Mouse (Mus musculus) hindbrain, embryonic 12.5 days (tissue): ENCODE data around the gene Tcea3. TPM values are rescaled to one million over a fixed set of nuclear protein-coding genes. Genes with fewer than 3 reads are reported as not detected.

ENCODE experiments used
- ATAC-seq: fragments of 200-750 bp; cut with Nextera tagmentation; 2 replicates; pipeline ENCODE4 v1.8.0; 2017; ENCODE audit warnings: moderate TSS enrichment; ENCODE audit not compliant: low FRiP score
- H3K27ac ChIP-seq: fragments of 300-500 bp; sonication (generic); 2 replicates; pipeline ENCODE4 v1.5.1; 2016; ENCODE audit warnings: mild to moderate bottlenecking
- H3K27me3 ChIP-seq: fragments of 300-500 bp; sonication (generic); 2 replicates; pipeline ENCODE4 v1.6.1; 2016; ENCODE audit warnings: mild to moderate bottlenecking
- H3K36me3 ChIP-seq: fragments of 300-500 bp; sonication (generic); 2 replicates; pipeline ENCODE4 v1.6.1; 2016; ENCODE audit warnings: mild to moderate bottlenecking
- H3K4me1 ChIP-seq: fragments of 300-500 bp; sonication (generic); 2 replicates; pipeline ENCODE4 v1.6.1; 2016
- H3K4me2 ChIP-seq: fragments of 300-500 bp; sonication (generic); replicated peaks from 2 replicates; pipeline ENCODE4 v1.6.1; 2016; ENCODE audit warnings: mild to moderate bottlenecking
- H3K4me3 ChIP-seq: fragments of 300-500 bp; sonication (generic); 2 replicates; pipeline ENCODE4 v1.5.1; 2016; ENCODE audit warnings: mild to moderate bottlenecking
- H3K9ac ChIP-seq: fragments of 300-500 bp; sonication (generic); 2 replicates; pipeline ENCODE4 v1.6.1; 2016; ENCODE audit warnings: mild to moderate bottlenecking, moderate library complexity
- H3K9me3 ChIP-seq: fragments of 300-500 bp; sonication (generic); replicated peaks from 2 replicates; pipeline ENCODE4 v1.6.1; 2016; ENCODE audit warnings: mild to moderate bottlenecking
- whole genome bisulfite sequencing: fragments of 180-500 bp; shearing (Covaris S2); methylation state at CpG from one replicate; pipeline ENCODE4 v1.1.7; 2016; 5-methylcytosine and 5-hydroxymethylcytosine counted together
- polyA plus RNA-seq: library from polyadenylated mRNA; unstranded; fragments of >200 nt; fragmentation: Nextera tagmentation; extraction: Ambion mirVana; gene quantifications from 2 replicates; pipeline ENCODE4 v1.2.1, GENCODE M21; 2016

Tcea3 gene
- polyA plus RNA-seq, 1 experiment from 2014 or later = 5.0 TPM

- peak overlapping the region; percentile 92 for H3K27ac ChIP-seq
- H3K4me1 ChIP-seq = peaks cover 45% of the 10 kb centered on the region
- ATAC-seq = 0 out of 2 replicates have a peak, but pooled peaks have one; percentile 0
- 33% methylated on average over 6 of the region's 6 CpGs for WGBS
- H3K4me3 ChIP-seq = peak overlapping the region; percentile 75
- peak overlapping the region; percentile 88 for H3K9ac ChIP-seq
- H3K9me3 ChIP-seq = no peaks in the 10 kb centered on the region
- H3K36me3 ChIP-seq = peaks cover 26% of the 10 kb centered on the region
- peak overlapping the region; percentile 89 for H3K4me2 ChIP-seq
- H3K27me3 ChIP-seq = peaks cover 17% of the 10 kb centered on the region
These were observed 37.4 kb downstream of the Tcea3 start for GRCm38 (mm10) chr4:136284891-136285290.

DNA sequence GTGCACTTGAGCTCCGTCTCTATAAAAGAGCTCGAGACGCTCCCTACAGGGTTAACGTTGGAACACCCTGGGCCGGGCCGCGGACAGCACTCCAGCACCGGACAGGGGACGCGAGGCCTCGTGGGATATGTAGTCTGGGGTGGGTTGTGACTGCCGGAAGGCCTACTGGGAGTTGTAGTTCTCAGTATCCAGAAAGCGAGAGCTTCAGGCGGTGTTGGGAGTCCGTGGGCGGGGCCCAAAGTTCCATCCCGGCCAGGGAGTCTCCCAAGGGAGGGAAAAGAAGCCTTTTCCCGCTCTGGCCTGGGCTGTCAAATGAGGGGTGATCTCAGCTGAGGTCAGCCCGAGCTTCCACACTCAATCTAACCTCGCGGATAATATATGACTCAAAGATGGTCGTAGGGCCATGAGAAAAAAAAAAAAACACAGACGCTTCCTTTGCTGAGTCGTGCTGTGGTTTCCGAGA is 37.9 kb downstream of the Tcea3 start:
- Histone ChIP-seq H3K4me2 (peak overlapping the region; percentile 89), H3K4me1 (peaks cover 50% of the 10 kb centered on the region), H3K27ac (peak overlapping the region; percentile 92), H3K9ac (peak overlapping the region; percentile 88), H3K4me3 (peak overlapping the region; percentile 75), H3K27me3 (peaks cover 21% of the 10 kb centered on the region), H3K9me3 (no peaks in the 10 kb centered on the region), H3K36me3 (peaks cover 31% of the 10 kb centered on the region)
- under 1% methylated on average over 25 of the region's 25 CpGs for WGBS
- peak; percentile 96 for ATAC-seq

DNA sequence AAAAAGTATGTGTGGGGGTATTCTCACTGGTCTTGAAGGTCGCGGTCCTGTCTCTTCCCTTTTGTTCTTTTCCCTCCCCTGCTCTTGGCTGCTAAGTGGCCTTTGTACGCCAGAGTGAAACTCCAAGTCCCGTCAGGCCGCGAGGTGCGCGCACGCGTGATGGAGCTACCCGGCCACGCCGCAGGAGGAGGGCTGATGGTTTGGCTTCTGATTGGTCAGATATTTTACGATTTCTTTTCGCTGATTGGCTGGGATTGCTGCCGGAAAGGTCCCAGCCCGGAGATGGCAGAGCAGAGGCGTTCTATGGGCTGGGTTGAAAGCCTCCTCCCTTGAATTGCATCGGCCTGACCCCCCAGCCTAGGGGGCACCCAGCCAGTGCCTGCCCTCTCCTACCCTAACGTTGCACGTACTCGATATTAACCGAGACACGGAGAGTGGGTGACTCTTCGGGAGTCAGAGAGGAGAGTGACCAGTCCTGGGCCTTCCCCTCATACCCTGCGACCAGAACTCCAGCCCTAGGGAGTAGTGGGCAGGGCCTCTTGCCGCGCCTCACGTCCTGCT is 38.4 kb downstream of the Tcea3 start:
- H3K4me2 ChIP-seq = peak overlapping the region; percentile 89
- H3K9me3 ChIP-seq = no peaks in the 10 kb centered on the region
- H3K4me3 ChIP-seq = peak overlapping the region; percentile 75
- H3K36me3 ChIP-seq = peaks cover 36% of the 10 kb centered on the region
- WGBS = under 1% methylated on average over 29 of the region's 29 CpGs
- ATAC-seq = peak; percentile 94
- peaks cover 25% of the 10 kb centered on the region for H3K27me3 ChIP-seq
- peaks cover 55% of the 10 kb centered on the region for H3K4me1 ChIP-seq
- peak overlapping the region; percentile 92 for H3K27ac ChIP-seq
- peak overlapping the region; percentile 88 for H3K9ac ChIP-seq

DNA sequence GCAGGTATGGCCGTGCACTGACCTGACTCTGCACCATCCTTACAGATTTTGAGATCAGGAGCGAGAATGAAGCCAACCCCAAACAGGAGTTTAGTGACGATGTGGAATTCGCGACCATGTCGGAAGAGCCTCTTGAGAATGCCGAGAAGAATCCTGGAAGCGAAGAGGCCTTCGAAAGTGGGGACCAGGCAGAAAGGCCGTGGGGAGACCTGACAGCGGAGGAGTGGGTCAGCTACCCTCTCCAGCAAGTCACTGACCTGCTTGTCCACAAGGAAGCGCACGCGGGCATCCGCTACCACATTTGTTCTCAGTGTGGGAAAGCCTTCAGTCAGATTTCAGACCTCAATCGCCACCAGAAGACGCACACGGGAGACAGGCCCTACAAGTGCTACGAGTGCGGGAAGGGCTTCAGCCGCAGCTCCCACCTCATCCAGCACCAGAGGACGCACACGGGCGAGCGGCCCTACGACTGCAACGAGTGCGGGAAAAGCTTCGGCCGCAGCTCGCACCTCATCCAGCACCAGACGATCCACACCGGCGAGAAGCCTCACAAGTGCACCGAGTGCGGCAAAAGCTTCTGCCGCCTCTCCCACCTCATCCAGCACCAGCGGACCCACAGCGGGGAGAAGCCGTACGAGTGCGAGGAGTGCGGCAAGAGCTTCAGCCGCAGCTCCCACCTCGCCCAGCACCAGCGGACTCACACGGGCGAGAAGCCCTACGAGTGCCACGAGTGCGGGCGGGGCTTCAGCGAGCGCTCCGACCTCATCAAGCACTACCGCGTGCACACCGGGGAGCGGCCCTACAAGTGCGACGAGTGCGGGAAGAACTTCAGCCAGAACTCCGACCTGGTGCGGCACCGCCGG is 42.6 kb downstream of the Tcea3 start:
- Histone ChIP-seq H3K27me3 (peaks cover 26% of the 10 kb centered on the region), H3K4me2 (peak overlapping the region; percentile 26), H3K36me3 (peaks cover 73% of the 10 kb centered on the region), H3K4me3 (no peak overlapping the region; the same call in 1 of the 2 replicates), H3K27ac (no peak overlapping the region), H3K4me1 (peaks cover 31% of the 10 kb centered on the region), H3K9ac (no peak overlapping the region), H3K9me3 (no peaks in the 10 kb centered on the region)
- no peak for ATAC-seq
- 28% methylated on average over 66 of the region's 66 CpGs for WGBS

- no peak for ATAC-seq
- 33% methylated on average over 39 of the region's 39 CpGs for WGBS
- Histone ChIP-seq H3K36me3 (peaks cover 77% of the 10 kb centered on the region), H3K27me3 (peaks cover 26% of the 10 kb centered on the region), H3K4me2 (peak overlapping the region; percentile 26), H3K27ac (no peak overlapping the region), H3K4me3 (no peak overlapping the region; the same call in 1 of the 2 replicates), H3K4me1 (peaks cover 31% of the 10 kb centered on the region), H3K9ac (no peak overlapping the region), H3K9me3 (no peaks in the 10 kb centered on the region)
These were observed 43.5 kb downstream of the Tcea3 start for GRCm38 (mm10) chr4:136290781-136291595.

DNA sequence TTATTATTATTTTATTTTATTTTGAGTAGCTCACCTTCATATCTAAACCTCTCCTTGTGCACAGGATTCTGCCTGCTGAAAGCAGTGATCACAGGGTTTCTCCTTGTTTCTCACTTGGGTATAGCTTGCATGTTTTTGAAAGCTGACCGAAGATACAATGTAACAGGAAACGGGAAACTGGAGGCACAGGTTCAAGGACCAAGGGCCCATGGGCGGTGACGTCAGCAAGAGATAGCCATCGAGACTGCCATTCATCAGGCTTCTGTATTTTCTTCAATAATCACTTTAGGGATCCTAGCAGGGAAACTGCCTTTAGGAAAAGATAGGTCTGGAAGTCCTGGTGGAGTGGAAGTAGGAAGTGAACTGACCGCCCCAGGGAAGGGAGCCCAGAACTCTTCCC is 44.2 kb downstream of the Tcea3 start:
- Histone ChIP-seq H3K9ac (no peak overlapping the region), H3K27me3 (peaks cover 26% of the 10 kb centered on the region), H3K4me2 (no peak overlapping the region), H3K4me3 (no peak overlapping the region), H3K36me3 (peaks cover 80% of the 10 kb centered on the region), H3K4me1 (peaks cover 25% of the 10 kb centered on the region), H3K9me3 (no peaks in the 10 kb centered on the region), H3K27ac (no peak overlapping the region)
- 92% methylated on average over 6 of the region's 6 CpGs for WGBS
- no peak for ATAC-seq

DNA sequence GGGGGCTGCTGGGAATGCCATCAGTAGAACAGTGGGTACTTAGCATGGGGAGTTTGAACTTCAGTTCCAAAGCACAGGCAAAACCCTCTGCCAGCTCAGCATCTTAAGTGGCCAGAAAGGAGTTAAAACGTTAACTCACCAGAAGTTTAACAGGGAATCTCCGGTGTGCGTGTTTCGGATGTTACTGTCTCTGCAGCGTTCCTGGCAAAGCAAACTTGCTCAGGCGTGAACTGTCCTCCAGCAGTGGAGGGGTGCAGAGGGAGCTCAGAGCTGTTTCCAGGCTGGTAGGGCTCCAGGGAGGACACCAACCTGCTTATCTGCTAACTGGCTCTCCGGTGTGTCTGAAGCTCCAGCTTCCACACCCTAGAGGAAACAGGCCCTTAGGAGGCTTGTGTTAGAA is 48.4 kb downstream of the Tcea3 start:
- H3K27ac ChIP-seq = no peak overlapping the region
- no peak overlapping the region for H3K9ac ChIP-seq
- no peaks in the 10 kb centered on the region for H3K9me3 ChIP-seq
- no peak overlapping the region for H3K4me3 ChIP-seq
- no peak overlapping the region for H3K4me2 ChIP-seq
- ATAC-seq = no peak
- peaks cover 43% of the 10 kb centered on the region for H3K36me3 ChIP-seq
- 79% methylated on average over 7 of the region's 7 CpGs for WGBS
- H3K27me3 ChIP-seq = no peaks in the 10 kb centered on the region
- peaks cover 4% of the 10 kb centered on the region for H3K4me1 ChIP-seq

GRCm38 (mm10) chr4:136302462-136302861 is 54.9 kb downstream of the Tcea3 start:
- H3K9ac ChIP-seq = no peak overlapping the region
- 84% methylated on average over 4 of the region's 4 CpGs for WGBS
- no peak for ATAC-seq

GRCm38 (mm10) chr4:136304181-136304580 is 56.7 kb downstream of the Tcea3 start:
- Histone ChIP-seq H3K9me3 (no peaks in the 10 kb centered on the region), H3K27ac (no peak overlapping the region), H3K36me3 (no peaks in the 10 kb centered on the region), H3K4me1 (peaks cover under 1% of the 10 kb centered on the region; the same call in 1 of the 2 replicates), H3K27me3 (no peaks in the 10 kb centered on the region), H3K9ac (no peak overlapping the region), H3K4me2 (no peak overlapping the region), H3K4me3 (no peak overlapping the region)
- no peak for ATAC-seq
- 52% methylated on average over 2 of the region's 2 CpGs for WGBS

More at GRCm38 (mm10) chr4:136302462-136302861, 54.9 kb downstream of the Tcea3 start:
- no peaks in the 10 kb centered on the region for H3K9me3 ChIP-seq
- H3K27me3 ChIP-seq = no peaks in the 10 kb centered on the region
- no peak overlapping the region for H3K4me3 ChIP-seq
- H3K4me2 ChIP-seq = no peak overlapping the region
- H3K27ac ChIP-seq = no peak overlapping the region
- H3K4me1 ChIP-seq = no peaks in the 10 kb centered on the region
- no peaks in the 10 kb centered on the region for H3K36me3 ChIP-seq

- peaks cover 18% of the 10 kb centered on the region for H3K4me1 ChIP-seq
- no peak for ATAC-seq
- 54% methylated on average over 2 of the region's 2 CpGs for WGBS
These were observed 60.8 kb downstream of the Tcea3 start for GRCm38 (mm10) chr4:136308355-136308754.

DNA sequence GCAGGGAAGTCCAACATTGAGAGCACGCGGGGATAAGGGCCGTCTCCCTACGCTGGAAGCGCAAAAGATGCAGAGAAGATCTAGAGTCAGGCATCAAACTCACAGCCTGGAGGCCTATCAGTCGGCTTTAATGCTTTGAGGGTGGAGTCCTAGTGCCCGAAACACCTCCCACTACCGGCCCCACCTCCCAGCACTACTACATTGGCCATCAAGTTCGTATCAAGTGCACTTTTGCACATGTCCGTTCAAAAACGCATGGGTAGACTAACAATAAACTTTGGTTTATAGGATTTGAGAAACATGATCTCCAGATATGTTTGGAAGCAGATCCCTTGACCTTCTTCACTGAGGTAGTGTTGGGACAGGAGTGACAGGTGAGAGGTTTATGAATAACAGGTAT is 62.3 kb downstream of the Tcea3 start:
- peak overlapping the region; percentile 67 for H3K4me2 ChIP-seq
- 10% methylated on average over 11 of the region's 11 CpGs for WGBS
- ATAC-seq = no peak
- H3K27ac ChIP-seq = peak overlapping the region; percentile 92
- peak overlapping the region; percentile 98 for H3K4me3 ChIP-seq
- H3K9me3 ChIP-seq = no peaks in the 10 kb centered on the region
- H3K36me3 ChIP-seq = no peaks in the 10 kb centered on the region
- H3K27me3 ChIP-seq = no peaks in the 10 kb centered on the region
- H3K4me1 ChIP-seq = peaks cover 29% of the 10 kb centered on the region
- H3K9ac ChIP-seq = peak overlapping the region; percentile 69; the same call in 1 of the 2 replicates

More at GRCm38 (mm10) chr4:136308355-136308754, 60.8 kb downstream of the Tcea3 start:
- H3K4me3 ChIP-seq = no peak overlapping the region
- no peaks in the 10 kb centered on the region for H3K36me3 ChIP-seq
- H3K9ac ChIP-seq = no peak overlapping the region
- H3K27ac ChIP-seq = no peak overlapping the region
- H3K4me2 ChIP-seq = no peak overlapping the region
- no peaks in the 10 kb centered on the region for H3K27me3 ChIP-seq
- no peaks in the 10 kb centered on the region for H3K9me3 ChIP-seq
